Mouse (Mus musculus) gastrocnemius, postnatal 4 days (tissue): ENCODE results near the gene Ccl12. TPM values are rescaled to one million over a fixed set of nuclear protein-coding genes. Genes with fewer than 3 reads are reported as not detected.

Experiments
- DNase-seq, 2 experiments: peaks; one replicate each; pipeline ENCODE4 v3.0.0; 2021 to 2022; ENCODE audit warnings: low spot score in 2 of 2, mixed read lengths in 2 of 2
- long read RNA-seq, 2 experiments: library from polyadenylated mRNA; stranded (forward); transcript quantifications; one replicate each; pipeline ENCODE4 v2.0.0; 2021
- total RNA-seq, 2 experiments: library from RNA; stranded (reverse); gene quantifications; 2 replicates each; pipeline ENCODE4 v1.2.3; 2021

Ccl12 gene
- 1 to 10 TPM; 3.9 to 7.8 TPM for total RNA-seq
- long read RNA-seq, experiment 1: 0 reads
- long read RNA-seq, experiment 2, partial matches to known transcripts: 0 of 2 reads
- long read RNA-seq, experiment 2, other reads (novel, unspliced or antisense): 0 of 2 reads

DNA sequence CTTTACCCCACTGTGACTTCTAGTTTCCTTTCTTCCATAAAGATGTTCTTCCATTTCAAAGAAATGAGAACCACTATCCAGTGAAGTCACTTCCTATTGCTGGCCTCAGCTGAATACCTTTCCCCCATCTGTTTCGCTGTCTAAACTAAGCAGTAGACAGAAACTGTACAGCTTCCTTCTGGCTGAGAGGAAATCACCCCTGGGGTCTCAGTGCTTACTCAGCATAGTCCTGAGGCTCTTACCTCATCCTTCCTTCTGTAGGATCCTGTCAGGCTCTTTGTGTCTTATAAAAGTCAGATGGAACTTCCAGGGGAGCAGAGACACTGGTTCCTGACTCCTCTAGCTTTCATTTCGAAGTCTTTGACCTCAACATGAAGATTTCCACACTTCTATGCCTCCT lies at the start of gene Ccl12:
Gene Ccl12 (plus strand): TSS at position 317 of the 400 bp plus-strand sequence.
- no peak for DNase-seq

DNA sequence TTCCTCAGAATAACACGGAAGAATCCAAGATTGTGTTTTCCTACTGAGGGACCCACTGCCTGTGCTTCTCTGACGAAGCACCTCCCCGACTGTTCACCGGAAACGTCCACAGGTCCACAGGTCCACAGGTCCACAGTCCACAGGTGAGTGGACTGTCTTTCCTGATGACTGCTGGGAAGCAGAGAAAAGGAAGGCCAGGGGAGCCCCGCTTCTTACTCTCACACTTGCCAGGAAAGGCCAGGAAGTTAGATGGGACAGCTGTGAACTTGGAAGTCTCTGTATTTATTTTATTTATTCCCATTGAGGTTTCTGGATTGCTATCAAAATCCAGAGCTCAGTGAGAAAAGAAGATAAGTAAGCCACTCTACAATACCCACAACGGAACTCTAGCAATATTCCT lies 47.8 kb upstream of the Ccl12 start:
- no peak for DNase-seq

GRCm38 (mm10) chr11:82057646-82058045 lies 44.0 kb upstream of the Ccl12 start, which contains the start of gene Ccl11:
Ccl11 (plus strand) TSS chr11:82057823.
- DNase-seq: no peak

- no peak for DNase-seq
Observed at GRCm38 (mm10) chr11:82062226-82062625, 39.4 kb upstream of the Ccl12 start.

GRCm38 (mm10) chr11:82063454-82063853 lies 38.2 kb upstream of the Ccl12 start:
- no peak for DNase-seq

DNA sequence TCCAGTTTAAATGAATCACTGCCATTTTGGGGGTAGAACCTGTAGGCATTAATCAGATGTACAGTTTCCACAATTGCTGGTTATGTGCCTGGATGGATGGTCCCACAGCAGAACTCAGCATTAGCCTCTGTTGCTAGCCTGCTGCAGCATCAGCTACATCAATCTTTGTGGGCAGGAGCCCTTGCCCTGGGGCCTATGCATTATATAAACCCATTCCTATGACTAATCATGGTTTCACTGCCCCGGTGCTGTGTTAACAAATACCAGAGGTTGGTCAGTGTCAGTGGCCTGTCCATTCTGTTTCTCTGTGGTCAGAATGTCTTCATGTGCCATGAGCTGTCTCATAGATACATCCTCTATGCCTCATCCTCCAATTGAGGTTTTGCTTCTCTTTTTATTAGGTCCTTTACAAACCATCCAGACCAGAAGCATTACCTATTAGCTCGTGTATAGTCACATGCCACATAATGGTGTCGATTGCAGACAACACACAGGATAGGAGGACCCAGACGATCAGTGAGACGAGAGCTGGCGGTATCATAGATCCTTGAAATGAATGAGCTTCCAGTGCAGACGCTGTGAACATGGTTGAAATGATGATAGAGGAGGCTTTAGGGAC lies 34.6 kb upstream of the Ccl12 start:
- DNase-seq: no peak

GRCm38 (mm10) chr11:82071076-82071475 lies 30.6 kb upstream of the Ccl12 start:
- DNase-seq: no peak

- no peak for DNase-seq
Observed at GRCm38 (mm10) chr11:82072374-82072773, 29.3 kb upstream of the Ccl12 start.

DNA sequence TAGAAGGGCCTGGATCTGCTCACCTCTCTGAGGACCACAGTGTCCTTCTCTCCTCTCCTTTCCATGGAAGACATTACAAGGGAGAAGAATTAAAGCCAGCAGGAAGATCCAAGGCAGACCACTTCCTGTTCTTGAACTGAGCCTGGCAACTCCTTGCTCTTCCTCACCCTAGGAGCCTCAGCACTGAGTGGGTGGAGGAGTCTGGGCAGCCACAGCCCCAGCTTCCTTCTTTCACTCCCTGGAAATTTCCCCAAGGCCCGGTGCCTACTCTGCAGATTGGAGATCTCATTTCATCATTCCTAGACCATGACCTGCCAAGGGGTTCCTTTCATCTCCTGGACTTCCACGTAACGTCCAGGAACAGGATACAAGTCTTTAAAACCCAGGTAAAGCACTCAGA lies 28.7 kb upstream of the Ccl12 start:
- no peak for DNase-seq

DNA sequence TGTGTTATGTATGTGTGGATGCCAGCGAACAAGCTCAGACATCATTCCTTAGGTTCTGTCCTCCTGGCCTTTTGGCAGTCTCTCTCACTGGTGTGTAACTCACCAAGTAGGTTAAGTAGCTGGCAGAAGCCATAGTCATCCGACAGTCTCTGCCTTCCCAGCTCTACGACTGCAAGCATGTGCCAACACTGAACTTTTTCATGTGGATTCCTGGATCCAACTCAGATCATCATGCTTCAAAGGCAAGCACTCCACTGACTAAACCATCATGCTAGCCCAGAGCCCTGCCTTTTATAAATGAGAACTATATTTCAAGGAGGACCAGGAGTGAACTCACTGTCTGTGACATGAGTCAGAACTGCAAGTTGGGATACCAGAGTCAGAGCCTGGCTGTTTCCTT lies 28.0 kb upstream of the Ccl12 start:
- DNase-seq: no peak

- DNase-seq: no peak
Observed at GRCm38 (mm10) chr11:82077031-82077430, 24.6 kb upstream of the Ccl12 start.

- no peak for DNase-seq
Observed at GRCm38 (mm10) chr11:82078136-82078730, 23.4 kb upstream of the Ccl12 start.

GRCm38 (mm10) chr11:82080865-82081264 lies 20.8 kb upstream of the Ccl12 start:
- DNase-seq: no peak

DNA sequence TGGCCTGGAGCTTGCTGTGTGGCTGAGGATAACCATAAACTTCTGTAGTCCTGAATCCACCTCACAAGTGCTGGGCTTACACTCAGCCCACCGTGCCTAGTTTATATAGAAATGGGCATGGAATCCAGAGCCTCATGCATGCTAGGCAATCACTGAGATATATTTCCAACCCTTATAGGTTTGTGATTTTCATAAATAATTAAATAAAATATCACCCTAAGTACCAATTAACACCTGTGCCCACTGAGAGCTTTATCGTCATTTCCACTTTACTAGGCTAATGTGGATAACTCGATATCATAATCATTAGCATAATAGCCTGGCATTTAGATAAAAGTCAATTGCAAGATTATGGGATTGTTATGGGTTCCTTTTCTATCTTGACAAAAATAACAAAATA lies 17.3 kb upstream of the Ccl12 start:
- DNase-seq: no peak

- no peak for DNase-seq
Observed at GRCm38 (mm10) chr11:82099511-82100323, 1.9 kb upstream of the Ccl12 start.

- DNase-seq: no peak
Observed at GRCm38 (mm10) chr11:82101087-82101486, 558 bp upstream of the Ccl12 start.

- no peak for DNase-seq
Observed at GRCm38 (mm10) chr11:82109611-82110010, 8.0 kb downstream of the Ccl12 start.

DNA sequence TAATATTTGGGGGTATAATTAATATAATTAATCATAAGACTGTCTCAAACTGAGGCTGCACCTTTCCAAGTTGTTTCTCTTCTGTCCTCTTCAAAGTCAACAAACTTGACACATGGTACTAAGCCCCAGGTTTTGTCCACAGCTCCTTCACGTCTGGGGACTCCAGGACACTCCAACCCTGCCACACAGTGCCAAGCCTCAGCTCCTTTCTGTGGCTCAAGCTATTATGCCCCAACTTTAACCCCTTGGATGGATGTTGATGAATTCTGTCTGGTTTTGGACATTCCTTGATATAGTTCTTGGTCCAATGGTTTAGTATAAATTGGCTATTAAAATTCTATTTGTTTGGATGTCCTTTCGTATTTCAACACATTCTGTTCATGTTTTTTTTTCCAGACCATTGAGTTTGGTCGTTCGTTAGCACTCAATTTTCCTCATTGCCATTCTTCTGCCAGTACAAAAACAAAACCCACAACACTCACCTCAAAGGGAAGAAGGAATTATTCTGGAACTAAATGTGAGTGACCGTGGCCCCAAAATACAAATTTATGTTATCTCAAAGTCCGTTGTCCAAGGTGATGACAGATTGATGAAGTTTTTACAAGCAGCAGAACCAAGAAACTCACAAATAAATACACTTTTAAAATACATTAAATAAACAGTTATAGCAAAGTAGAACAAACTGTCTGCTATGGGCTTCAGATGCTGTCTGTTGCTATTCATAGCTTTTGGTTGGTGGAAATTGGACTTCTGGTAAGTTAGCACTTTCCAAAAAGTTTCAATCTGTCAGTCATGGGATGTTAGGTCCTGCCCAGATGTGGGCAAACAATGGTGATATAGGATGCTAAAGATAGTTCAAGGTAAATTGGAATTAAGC lies 9.0 kb downstream of the Ccl12 start:
- no peak for DNase-seq

GRCm38 (mm10) chr11:82114885-82115284 lies 13.2 kb downstream of the Ccl12 start, which contains the start of gene Ccl8:
Ccl8 (plus strand) TSS chr11:82115185.
- no peak for DNase-seq

- no peak for DNase-seq
Observed at GRCm38 (mm10) chr11:82116041-82116440, 14.4 kb downstream of the Ccl12 start.

- no peak for DNase-seq
Observed at GRCm38 (mm10) chr11:82132977-82133376, 31.3 kb downstream of the Ccl12 start.
